8 mouse cellular contexts compared by ENCODE assay signal in genomic region chrX:169989691-169990631, GRCm38 (mm10). TPM values are rescaled to one million over a fixed set of nuclear protein-coding genes. Genes with fewer than 3 reads are reported as not detected.
DNase-seq lines count a peak whose midpoint lies in the region; ATAC-seq and TF ChIP-seq lines count a peak whose summit lies in the region.
"Not testable (repeated sequence)": the region's sequence is repeated elsewhere in the genome, so short reads cannot be mapped to it uniquely, and the experiment has no call there.

No protein-coding gene starts in this region.

- peak overlapping the region; percentile 23 for H3K4me3 ChIP-seq in forebrain, postnatal 0 days (ENCODE audit: low read depth, low read length)

- intact Hi-C loops in heart, postnatal 36 days (cut with DNase I): not testable (repeated sequence)

- TF ChIP-seq CTCF in forebrain, postnatal 0 days (IDR thresholded peaks at IDR 0.05; ENCODE audit: low read depth): not testable (repeated sequence)

- H3K27ac ChIP-seq in forebrain, postnatal 0 days (ENCODE audit: low read depth, low read length): not testable (repeated sequence)

- H3K4me1 ChIP-seq in forebrain, postnatal 0 days (ENCODE audit: insufficient read depth): not testable (repeated sequence)

- 53% methylated on average over 56 of the region's 56 CpGs for WGBS in forebrain, postnatal 0 days

- peak overlapping the region; percentile 31 for H3K4me2 ChIP-seq in forebrain, postnatal 0 days (ENCODE audit: low read depth)

- peaks cover 16% of the 10 kb centered on the region for H3K36me3 ChIP-seq in forebrain, postnatal 0 days (ENCODE audit: insufficient read depth)

- H3K27me3 ChIP-seq in forebrain, postnatal 0 days (ENCODE audit: insufficient read depth, low read length): not testable (repeated sequence)

- peaks cover 34% of the 10 kb centered on the region for H3K9me3 ChIP-seq in forebrain, postnatal 0 days (ENCODE audit: low read length)

- DNase-seq in ES-CJ7 (ENCODE audit: low read depth, low spot score): peak; percentile 80
- DNase-seq in cerebellum, adult 11 months: peak; percentile 71
- DNase-seq in forebrain, postnatal 0 days: peak; percentile 39
- DNase-seq in heart, postnatal 36 days: peak; percentile 81
- peak; percentile 92 to 93 for DNase-seq in layer of hippocampus, postnatal 10 days (ENCODE audit: low spot score in 2 of 2)
- peak; percentile 86 for DNase-seq in lung, postnatal 10 days
- peak; percentile 78 for DNase-seq in ovary, postnatal 36 days (ENCODE audit: low spot score)
- peak; percentile 87 for DNase-seq in thymus, postnatal 14 days

- not testable (repeated sequence) for ATAC-seq in forebrain, postnatal 0 days

- H3K9ac ChIP-seq in forebrain, postnatal 0 days: not testable (repeated sequence)

RNA-seq across cellular contexts. Expression of gene Gm21887, which starts 19.5 kb away (rescaled TPM):
- 12.1 and 39.7 TPM in 2 replicates for total RNA-seq in forebrain, postnatal 0 days (2014; rRNA removed)
- polyA plus RNA-seq in forebrain, postnatal 0 days (2015; fragmentation: Nextera tagmentation; extraction: Ambion mirVana): 156 and 231 TPM in 2 replicates
- total RNA-seq in heart, postnatal 36 days (2021): 10 to 100 TPM; 31.5 to 40.2 TPM
- total RNA-seq in layer of hippocampus, postnatal 10 days (2021): 100 to 1,000 TPM; 327 to 366 TPM

Comparison
In these comparisons a context has a peak if more than half of its experiments do, and no peak if none do; other contexts are left out.
1. DNase-seq: peak in every context shown above with its lines; median percentile 92 in layer of hippocampus, postnatal 10 days; 87 in thymus, postnatal 14 days; 86 in lung, postnatal 10 days; 81 in heart, postnatal 36 days; 80 in ES-CJ7; 78 in ovary, postnatal 36 days; 71 in cerebellum, adult 11 months; 39 in forebrain, postnatal 0 days.